Mouse (Mus musculus) midbrain, embryonic 12.5 days (tissue): ENCODE results near the gene Prr19. TPM values are rescaled to one million over a fixed set of nuclear protein-coding genes. Genes with fewer than 3 reads are reported as not detected.
"Not testable (repeated sequence)": the region's sequence is repeated elsewhere in the genome, so short reads cannot be mapped to it uniquely, and the experiment has no call there.

ENCODE experiments used
- ATAC-seq: fragments of 200-750 bp; cut with Nextera tagmentation; 2 replicates; pipeline ENCODE4 v1.8.0; 2017; ENCODE audit warnings: low read depth, moderate TSS enrichment, moderate library complexity; ENCODE audit not compliant: low FRiP score
- H3K27ac ChIP-seq: fragments of 300-500 bp; sonication (generic); replicated peaks from 2 replicates; pipeline ENCODE4 v1.5.1; 2016; ENCODE audit warnings: mild to moderate bottlenecking
- H3K27me3 ChIP-seq: fragments of 300-500 bp; sonication (generic); 2 replicates; pipeline ENCODE4 v1.6.1; 2016; ENCODE audit warnings: mild to moderate bottlenecking
- H3K36me3 ChIP-seq: fragments of 300-500 bp; sonication (generic); 2 replicates; pipeline ENCODE4 v1.6.1; 2016
- H3K4me1 ChIP-seq: fragments of 300-500 bp; sonication (generic); 2 replicates; pipeline ENCODE4 v1.6.1; 2016
- H3K4me2 ChIP-seq: fragments of 300-500 bp; sonication (generic); replicated peaks from 2 replicates; pipeline ENCODE4 v1.6.1; 2016; ENCODE audit warnings: mild to moderate bottlenecking, moderate library complexity
- H3K4me3 ChIP-seq: fragments of 300-500 bp; sonication (generic); 2 replicates; pipeline ENCODE4 v1.5.1; 2016; ENCODE audit warnings: mild to moderate bottlenecking
- H3K9ac ChIP-seq: fragments of 300-500 bp; sonication (generic); replicated peaks from 2 replicates; pipeline ENCODE4 v1.6.1; 2016; ENCODE audit warnings: mild to moderate bottlenecking, moderate library complexity
- H3K9me3 ChIP-seq: fragments of 300-500 bp; sonication (generic); 2 replicates; pipeline ENCODE4 v1.6.1; 2016; ENCODE audit warnings: mild to moderate bottlenecking
- WGBS: fragments of 180-500 bp; shearing (Covaris S2); methylation state at CpG from one replicate; pipeline ENCODE4 v1.1.7; 2016; 5-methylcytosine and 5-hydroxymethylcytosine counted together
- polyA plus RNA-seq: library from polyadenylated mRNA; unstranded; fragments of >200 nt; fragmentation: Nextera tagmentation; extraction: Ambion mirVana; gene quantifications from 2 replicates; pipeline ENCODE4 v1.2.1, GENCODE M21; 2016

Gene Prr19
- polyA plus RNA-seq: 1.3 and 1.7 TPM in 2 replicates

DNA sequence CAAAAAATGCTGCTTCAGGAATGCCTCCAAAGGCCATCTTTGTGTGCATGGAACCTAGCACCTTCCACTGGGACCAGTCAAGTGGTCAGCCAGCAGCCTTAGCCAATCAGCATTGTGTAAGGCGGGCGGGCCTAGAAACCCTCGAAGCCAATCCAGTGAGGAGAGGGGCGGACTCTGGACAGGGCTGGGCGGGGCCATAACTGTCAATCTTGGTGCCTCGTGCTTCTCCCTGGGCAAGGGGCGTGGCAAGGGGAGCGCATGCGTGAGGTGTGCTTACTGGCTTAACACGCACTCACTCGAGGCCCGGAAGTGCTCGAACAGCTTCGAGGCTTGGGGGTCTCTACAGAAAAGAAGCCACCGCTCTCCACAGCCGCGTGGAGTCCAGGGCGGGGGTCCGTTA is at the start of gene Prr19:
Gene Prr19, plus strand, starts transcription at position 349 of the 400 bp plus-strand sequence.
- Histone ChIP-seq H3K4me2 (no peak within 1 kb of the TSS), H3K9me3 (no peaks in the 10 kb centered on the region), H3K27ac (no peak within 1 kb of the TSS), H3K36me3 (peaks cover 1% of the 10 kb centered on the region; the same call in 1 of the 2 replicates), H3K9ac (no peak within 1 kb of the TSS), H3K4me1 (peaks cover 25% of the 10 kb centered on the region), H3K4me3 (no peak within 1 kb of the TSS), H3K27me3 (peaks cover 17% of the 10 kb centered on the region)
- ATAC-seq: 0 out of 2 replicates have a peak, but pooled peaks have one; percentile 42
- WGBS: 55% methylated on average over 19 of the region's 19 CpGs

DNA sequence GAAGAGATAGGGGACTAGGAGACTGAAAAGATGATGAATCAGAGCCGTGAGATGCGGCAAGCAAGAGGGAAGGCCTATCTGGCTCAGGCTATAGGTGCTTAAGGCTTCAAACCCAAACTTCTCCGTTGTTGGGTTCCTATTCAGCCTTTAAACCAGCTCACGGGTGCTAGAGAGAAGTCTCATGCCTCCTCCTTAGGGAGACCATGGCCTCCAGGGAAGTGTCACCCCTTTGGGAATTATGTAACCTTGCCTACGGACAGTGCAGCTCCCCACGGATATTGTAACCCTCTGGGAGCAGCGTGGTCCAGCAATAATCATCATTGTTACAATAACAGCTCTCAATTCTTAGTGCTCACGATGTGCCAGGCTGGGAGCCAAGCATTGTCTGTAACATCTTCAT is 49.4 kb upstream of the Prr19 start:
- 14% methylated on average over 8 of the region's 8 CpGs for WGBS
- H3K36me3 ChIP-seq: no peaks in the 10 kb centered on the region
- no peaks in the 10 kb centered on the region for H3K9me3 ChIP-seq
- peaks cover 37% of the 10 kb centered on the region for H3K4me1 ChIP-seq
- H3K27me3 ChIP-seq: no peaks in the 10 kb centered on the region
- H3K4me3 ChIP-seq: peak overlapping the region; percentile 90
- peak overlapping the region; percentile 92 for H3K4me2 ChIP-seq
- H3K27ac ChIP-seq: peak overlapping the region; percentile 89
- ATAC-seq: no peak
- no peak overlapping the region for H3K9ac ChIP-seq

DNA sequence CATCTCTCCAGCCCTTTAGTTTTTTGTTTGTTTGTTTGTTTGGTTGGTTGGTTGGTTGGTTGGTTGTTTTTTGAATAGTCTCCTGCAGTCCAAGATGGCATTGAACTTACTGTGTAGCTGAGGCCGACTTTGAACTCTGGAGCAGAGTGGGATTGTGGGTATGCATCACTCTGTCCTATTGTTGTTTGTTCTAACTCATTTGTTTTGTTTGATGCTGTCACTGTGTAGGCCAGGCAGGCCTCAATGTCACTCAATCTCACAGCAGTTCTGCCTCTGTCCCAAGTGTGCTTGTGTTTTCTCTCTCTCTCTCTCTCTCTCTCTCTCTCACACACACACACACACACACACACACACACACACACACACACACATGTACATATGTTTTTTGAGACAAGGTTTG is 39.3 kb upstream of the Prr19 start:
- H3K36me3 ChIP-seq: no peaks in the 10 kb centered on the region
- ATAC-seq: no peak
- 78% methylated on average over 1 of the region's 1 CpGs for WGBS

DNA sequence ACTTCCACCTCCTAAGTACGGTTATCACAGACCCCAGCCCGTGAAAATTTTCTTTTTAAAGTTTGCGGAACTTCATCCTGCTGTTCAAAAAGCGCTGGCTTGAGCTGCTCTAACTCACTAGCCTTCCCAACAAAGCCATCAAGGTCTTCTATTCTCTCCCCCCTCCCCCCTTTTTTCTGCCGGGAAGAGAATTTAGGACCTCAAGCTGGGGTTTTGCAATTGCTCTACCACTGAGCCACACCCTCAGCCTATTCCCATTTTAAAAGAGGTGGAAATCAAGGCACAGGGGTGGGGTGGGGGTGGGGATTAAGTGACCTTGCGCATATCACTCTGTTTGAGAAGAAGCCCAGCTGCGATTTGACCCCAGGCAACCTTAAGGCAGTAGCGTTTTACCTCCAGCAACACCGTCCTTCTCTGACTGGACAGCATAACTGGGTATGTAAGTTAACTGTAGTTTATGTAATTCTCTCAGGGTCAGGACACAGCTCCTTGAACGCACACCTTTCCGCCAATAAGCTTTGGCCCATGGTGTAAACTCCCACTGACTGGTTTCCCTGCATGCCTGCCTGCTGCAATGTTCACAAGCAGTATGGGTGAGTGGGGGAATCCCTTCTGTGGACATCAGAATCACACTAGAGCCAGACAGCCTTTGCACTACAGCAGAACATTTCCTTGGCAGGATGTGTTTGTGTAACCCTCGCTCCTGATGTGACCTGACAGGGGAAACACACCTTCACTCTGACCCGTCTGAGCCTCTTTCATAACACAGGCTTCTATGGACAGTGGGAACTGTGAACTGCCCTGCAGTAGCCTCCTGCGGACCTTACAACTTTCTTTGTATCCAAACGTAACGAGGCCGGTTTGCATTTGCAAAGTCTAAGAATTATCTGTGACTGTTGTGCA is 37.0 kb upstream of the Prr19 start:
- Histone ChIP-seq H3K4me2 (no peak overlapping the region), H3K36me3 (no peaks in the 10 kb centered on the region), H3K4me1 (peaks cover 12% of the 10 kb centered on the region), H3K27ac (no peak overlapping the region), H3K27me3 (peaks cover 12% of the 10 kb centered on the region), H3K9ac (no peak overlapping the region; the same call in 1 of the 2 replicates), H3K4me3 (no peak overlapping the region), H3K9me3 (no peaks in the 10 kb centered on the region)
- WGBS: 29% methylated on average over 17 of the region's 17 CpGs
- no peak for ATAC-seq

More for the DNA sequence above, 39.3 kb upstream of the Prr19 start:
- H3K27ac ChIP-seq: no peak overlapping the region
- H3K9ac ChIP-seq: no peak overlapping the region
- H3K9me3 ChIP-seq: no peaks in the 10 kb centered on the region
- H3K4me2 ChIP-seq: no peak overlapping the region
- H3K4me3 ChIP-seq: no peak overlapping the region
- H3K27me3 ChIP-seq: peaks cover 12% of the 10 kb centered on the region
- H3K4me1 ChIP-seq: peaks cover 3% of the 10 kb centered on the region

DNA sequence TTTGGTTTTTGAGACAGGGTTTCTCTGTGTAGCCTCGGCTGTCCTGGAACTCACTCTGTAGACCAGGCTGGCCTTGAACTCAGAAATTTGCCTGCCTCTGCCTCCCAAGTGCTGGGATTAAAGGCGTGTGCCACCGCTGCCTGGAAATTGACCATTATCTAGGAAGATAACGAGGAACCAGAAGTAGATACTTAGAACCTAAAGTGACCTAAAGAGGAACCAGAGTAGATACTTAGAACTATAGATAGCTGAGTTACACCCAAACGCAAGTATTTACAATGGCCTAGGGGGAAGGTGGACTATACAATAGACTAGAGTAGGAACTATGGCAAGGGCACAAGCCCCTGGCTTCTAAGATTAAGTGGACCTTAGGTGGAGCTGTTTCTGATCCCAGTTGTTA is 35.5 kb upstream of the Prr19 start:
- H3K36me3 ChIP-seq, H3K9ac ChIP-seq, ATAC-seq, H3K4me3 ChIP-seq, H3K27ac ChIP-seq, H3K4me2 ChIP-seq, H3K9me3 ChIP-seq: not testable (repeated sequence)
- H3K4me1 ChIP-seq: peaks cover 21% of the 10 kb centered on the region
- peaks cover 12% of the 10 kb centered on the region for H3K27me3 ChIP-seq
- 87% methylated on average over 5 of the region's 5 CpGs for WGBS

DNA sequence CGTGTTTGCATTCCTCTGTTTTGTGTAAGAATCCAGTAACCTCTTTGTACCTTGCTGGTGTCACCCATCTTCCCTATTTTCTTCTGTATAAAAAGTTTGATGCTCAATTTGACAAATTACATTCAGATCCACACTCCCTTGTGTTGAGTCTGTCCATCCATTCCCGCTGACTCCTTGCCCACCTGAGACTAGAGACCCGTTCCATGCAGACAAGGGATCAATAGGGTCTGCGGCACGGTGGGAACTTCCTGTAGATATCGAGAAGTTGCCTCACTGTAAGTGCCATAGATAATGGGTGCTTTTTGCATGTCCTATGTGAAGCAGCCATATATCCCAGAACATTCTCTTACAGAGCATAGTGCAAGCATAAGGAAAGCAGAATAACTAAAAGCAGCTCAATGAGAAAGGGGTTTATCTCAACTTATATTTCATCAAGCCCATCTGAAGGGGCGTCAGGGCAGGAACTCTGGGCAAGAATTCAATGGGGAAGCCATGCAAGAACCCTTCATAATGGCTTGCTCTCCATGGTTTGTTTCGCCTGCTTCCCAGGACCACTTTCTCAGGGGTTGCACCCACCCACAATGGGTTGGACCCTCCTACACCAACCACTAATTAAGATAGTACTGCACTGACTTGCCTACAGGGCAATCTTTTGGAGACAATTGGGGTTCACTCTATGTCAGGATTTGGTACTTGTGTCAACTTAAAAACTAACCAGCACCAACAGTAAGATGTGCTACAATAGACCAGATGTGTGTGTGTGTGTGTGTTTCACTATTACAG is 34.8 kb upstream of the Prr19 start:
- Histone ChIP-seq H3K4me1 (peaks cover 21% of the 10 kb centered on the region), H3K9me3 (no peaks in the 10 kb centered on the region), H3K4me3 (peak overlapping the region; percentile 87; the same call in 1 of the 2 replicates), H3K4me2 (peak overlapping the region; percentile 55; the same call in 1 of the 2 replicates), H3K27ac (no peak overlapping the region), H3K36me3 (no peaks in the 10 kb centered on the region), H3K9ac (no peak overlapping the region), H3K27me3 (peaks cover 12% of the 10 kb centered on the region)
- 84% methylated on average over 8 of the region's 8 CpGs for WGBS
- ATAC-seq: no peak

DNA sequence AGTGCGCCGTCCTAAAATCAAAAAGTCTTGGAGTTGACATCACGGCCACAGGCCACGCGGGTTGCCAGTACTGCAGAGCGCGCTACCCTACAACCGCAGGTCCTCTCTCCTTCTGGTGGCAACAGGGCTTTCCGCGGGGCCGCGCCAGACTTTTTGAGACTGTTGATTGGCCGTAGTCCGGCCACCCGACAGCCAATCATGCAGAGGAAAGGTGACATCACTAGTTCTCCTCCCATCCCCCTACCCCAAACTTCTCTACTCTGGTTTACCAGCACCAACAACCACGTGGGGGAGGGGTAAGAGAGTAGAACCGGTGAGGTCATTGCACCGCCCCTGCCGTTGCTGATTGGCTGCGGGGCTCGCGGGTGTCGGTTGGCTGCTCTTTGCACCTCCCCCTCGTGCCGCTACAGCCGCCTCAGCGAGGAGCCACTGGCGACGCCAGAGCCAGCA is 33.9 kb upstream of the Prr19 start, which contains the start of gene Cic:
Gene Cic, plus strand, starts transcription at position 404 of the 450 bp plus-strand sequence.
- peak within 1 kb of the TSS; percentile 89 for H3K27ac ChIP-seq
- H3K27me3 ChIP-seq: peaks cover 12% of the 10 kb centered on the region
- peak within 1 kb of the TSS; percentile 87 for H3K4me3 ChIP-seq
- peaks cover 21% of the 10 kb centered on the region for H3K4me1 ChIP-seq
- peak within 1 kb of the TSS; percentile 81 for H3K4me2 ChIP-seq
- peak within 1 kb of the TSS; percentile 87 for H3K9ac ChIP-seq
- ATAC-seq: peak; percentile 85
- under 1% methylated on average over 29 of the region's 29 CpGs for WGBS
- H3K9me3 ChIP-seq: no peaks in the 10 kb centered on the region
- H3K36me3 ChIP-seq: peaks cover 7% of the 10 kb centered on the region; the same call in 1 of the 2 replicates

DNA sequence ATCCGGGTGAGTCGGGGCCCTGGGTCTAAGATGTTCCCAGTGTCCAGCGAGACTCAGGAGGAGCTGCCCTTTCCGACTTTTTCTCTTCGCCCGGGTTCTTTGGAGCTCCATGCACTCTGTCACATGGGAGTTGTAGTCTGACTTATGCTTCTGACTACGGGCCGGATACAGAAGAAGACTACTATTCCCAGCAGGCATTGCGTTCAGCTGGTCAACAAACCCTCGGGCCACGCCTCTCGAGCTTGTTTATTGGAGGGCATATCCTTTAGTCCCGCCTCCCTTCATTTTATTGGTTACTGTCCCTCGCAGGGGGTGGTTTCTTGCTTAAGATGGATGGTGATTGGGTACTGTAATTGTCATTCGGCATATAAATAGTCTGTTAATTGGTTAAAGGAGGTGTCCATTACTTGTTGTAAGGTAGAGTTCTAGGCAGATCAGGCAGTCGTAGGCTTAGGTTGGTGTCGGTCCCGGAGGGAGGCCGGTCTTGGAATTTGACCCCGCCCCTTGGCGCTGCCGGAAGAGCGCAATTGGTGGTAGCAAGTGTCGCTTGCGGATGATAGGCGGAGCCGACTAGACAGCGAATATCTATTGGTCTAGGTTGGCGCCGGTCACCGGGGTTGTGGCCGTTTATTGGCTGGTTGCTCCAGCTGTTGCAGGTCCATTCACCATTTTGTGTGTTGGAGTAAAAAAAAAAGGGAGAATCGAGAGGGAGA is 33.3 kb upstream of the Prr19 start:
- Histone ChIP-seq H3K4me1 (peaks cover 21% of the 10 kb centered on the region), H3K27me3 (peaks cover 12% of the 10 kb centered on the region), H3K4me2 (peak overlapping the region; percentile 81), H3K36me3 (peaks cover 13% of the 10 kb centered on the region; the same call in 1 of the 2 replicates), H3K9me3 (no peaks in the 10 kb centered on the region), H3K27ac (peak overlapping the region; percentile 89), H3K9ac (peak overlapping the region; percentile 87), H3K4me3 (peak overlapping the region; percentile 87)
- peak; percentile 95 for ATAC-seq
- under 1% methylated on average over 33 of the region's 33 CpGs for whole genome bisulfite sequencing

DNA sequence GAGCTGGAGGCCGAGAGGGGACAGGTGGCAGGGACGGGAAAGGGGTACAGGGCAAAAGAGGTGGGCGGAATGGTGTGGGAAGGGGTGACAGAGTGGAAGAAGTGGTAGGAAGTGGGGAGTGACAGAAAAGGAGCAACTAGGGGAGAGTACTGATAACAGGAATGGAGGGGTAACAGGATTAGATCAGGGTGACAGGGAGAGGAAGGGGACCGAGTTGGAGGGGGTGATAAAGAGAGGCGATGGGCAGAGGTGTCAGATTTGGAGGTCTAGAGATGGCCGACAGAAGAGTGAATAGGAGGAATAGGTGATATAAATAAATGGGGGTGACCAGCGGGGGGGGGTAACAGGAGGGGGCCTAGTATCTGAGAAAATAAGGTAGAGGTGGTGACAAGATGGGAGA is 32.6 kb upstream of the Prr19 start:
- H3K9me3 ChIP-seq: no peaks in the 10 kb centered on the region
- H3K27ac ChIP-seq: peak overlapping the region; percentile 84
- H3K27me3 ChIP-seq: peaks cover 12% of the 10 kb centered on the region
- peaks cover 20% of the 10 kb centered on the region for H3K36me3 ChIP-seq
- ATAC-seq: peak; percentile 0; the same call in 1 of the 2 replicates
- 6% methylated on average over 7 of the region's 7 CpGs for WGBS
- H3K9ac ChIP-seq: peak overlapping the region; percentile 87
- peaks cover 21% of the 10 kb centered on the region for H3K4me1 ChIP-seq
- peak overlapping the region; percentile 87 for H3K4me3 ChIP-seq
- H3K4me2 ChIP-seq: peak overlapping the region; percentile 81

DNA sequence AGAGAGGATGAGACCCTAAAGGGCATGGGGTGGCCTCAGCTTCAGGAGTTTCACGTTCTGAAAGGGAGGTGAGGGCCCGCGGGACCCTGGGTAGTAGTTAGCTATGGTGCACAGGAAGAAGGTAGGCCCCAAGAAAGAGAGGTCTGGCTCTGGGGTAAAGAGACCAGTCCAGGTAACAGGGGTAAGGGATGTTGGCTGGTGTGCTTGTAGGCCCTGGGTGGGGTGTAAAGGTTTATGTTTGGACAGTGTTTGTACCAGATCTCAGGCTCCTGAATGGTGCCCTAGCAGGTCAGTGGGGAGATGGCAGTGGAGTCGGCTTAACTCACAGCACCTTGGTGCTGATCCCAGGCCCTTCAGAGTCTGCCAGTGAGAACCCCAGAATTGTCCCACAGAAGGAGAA is 32.2 kb upstream of the Prr19 start:
- whole genome bisulfite sequencing: 45% methylated on average over 4 of the region's 4 CpGs
- no peaks in the 10 kb centered on the region for H3K9me3 ChIP-seq
- H3K27me3 ChIP-seq: peaks cover 12% of the 10 kb centered on the region
- H3K4me1 ChIP-seq: peaks cover 21% of the 10 kb centered on the region
- peak overlapping the region; percentile 87 for H3K9ac ChIP-seq
- peak overlapping the region; percentile 87 for H3K4me3 ChIP-seq
- peaks cover 21% of the 10 kb centered on the region for H3K36me3 ChIP-seq
- no peak overlapping the region; the same call in 1 of the 2 replicates for H3K27ac ChIP-seq
- ATAC-seq: no peak
- H3K4me2 ChIP-seq: peak overlapping the region; percentile 81
